Mouse (Mus musculus) 3134 (cell line): ENCODE results near the gene Fgd2.
A peak's percentile ranks its signal among the peaks of the same experiment; 100 is the strongest.
"Not testable (repeated sequence)": the region's sequence is repeated elsewhere in the genome, so short reads cannot be mapped to it uniquely, and the experiment has no call there.

Experiments used
- DNase-seq: peaks from one replicate; pipeline ENCODE4 v3.0.0-alpha.2; 2011; ENCODE audit warnings: low spot score; ENCODE audit not compliant: insufficient read length; ENCODE audit errors: extremely low read depth

The Fgd2 gene

DNA sequence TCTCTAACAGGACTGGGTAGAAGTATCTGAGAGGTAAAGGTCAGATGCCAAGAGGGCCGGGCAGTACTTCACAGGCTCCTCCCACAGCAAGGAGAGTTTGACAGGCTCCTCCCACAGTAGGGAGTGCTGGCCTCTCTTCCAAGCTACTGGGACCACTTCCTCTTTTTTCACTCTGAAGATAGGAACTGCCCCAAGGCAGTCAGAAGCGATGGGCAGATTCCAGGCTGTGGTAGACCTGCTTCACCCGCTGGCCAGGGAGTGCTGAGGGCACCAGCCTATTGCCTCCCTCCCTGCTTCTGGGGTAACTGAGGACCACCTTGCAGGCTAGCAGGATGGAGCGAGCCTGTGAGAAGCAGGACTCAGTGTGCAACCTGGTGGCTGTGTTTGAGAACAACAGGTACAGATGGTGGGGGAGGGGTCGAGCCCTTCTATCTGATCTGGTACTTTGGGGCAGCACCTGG is at the start of gene Fgd2:
Gene Fgd2, plus strand, starts transcription at position 154 of the 461 bp plus-strand sequence.
- no peak for DNase-seq

DNA sequence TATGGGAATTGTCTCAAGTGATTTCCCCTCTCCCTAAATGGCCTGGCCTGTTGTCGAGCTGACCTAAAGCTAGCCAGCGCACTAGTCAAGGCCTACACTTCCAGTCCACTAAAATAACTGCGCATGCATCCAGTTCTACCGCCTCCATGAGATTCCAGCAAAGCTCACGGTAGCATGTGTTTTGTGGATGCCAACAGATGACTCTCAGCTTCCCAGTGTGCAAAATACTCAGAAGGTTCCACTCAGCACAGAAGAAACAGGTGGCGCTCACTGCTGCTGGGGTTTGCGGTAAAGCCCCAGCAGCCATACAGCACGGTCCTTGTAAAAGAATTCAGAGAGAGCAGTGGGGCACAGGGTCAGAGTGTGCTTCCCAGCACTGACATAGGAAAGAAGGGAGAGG is 49.1 kb upstream of the Fgd2 start:
- no peak for DNase-seq

GRCm38 (mm10) chr17:29312082-29312481 is 48.6 kb upstream of the Fgd2 start:
- no peak for DNase-seq

- no peak for DNase-seq
Measured at GRCm38 (mm10) chr17:29313300-29313699, 47.4 kb upstream of the Fgd2 start.

DNA sequence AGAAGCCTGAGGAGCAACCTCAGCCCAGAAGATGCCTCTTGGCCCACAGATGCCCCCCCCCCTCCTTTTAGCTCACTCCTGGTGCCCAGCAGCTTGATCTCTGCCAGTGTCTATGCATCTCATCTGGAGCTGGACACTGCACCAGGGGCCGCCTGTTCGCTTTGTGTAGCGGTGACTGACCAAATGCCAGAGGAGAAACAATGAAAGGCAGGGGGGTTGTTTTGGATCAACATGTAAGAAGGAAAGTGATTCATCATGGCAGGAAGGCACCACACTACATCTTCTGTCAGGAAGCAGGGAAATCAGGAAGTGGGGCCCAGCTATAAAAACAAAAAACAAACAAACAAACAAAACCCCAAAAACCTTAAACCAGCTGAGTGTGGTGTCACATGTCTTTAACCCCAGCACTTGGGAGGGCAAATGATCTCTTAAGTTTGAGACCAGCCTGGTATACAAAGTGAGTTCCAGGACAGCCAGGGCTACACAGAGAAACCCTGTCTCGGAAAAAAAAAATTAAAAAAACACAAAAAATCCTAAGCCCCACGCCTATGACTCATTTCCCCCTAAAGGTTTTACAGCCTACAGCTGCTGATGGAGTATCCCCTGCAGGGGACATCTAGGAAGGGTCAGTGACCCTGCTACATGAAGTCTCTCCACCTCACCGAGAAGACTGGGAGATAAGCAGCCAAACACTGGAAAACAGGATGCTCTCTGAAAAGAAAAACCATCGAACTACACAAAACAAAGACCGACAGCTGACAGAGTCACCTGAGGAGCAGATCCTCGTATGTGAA is 44.8 kb upstream of the Fgd2 start:
- DNase-seq, result peak; percentile 58

DNA sequence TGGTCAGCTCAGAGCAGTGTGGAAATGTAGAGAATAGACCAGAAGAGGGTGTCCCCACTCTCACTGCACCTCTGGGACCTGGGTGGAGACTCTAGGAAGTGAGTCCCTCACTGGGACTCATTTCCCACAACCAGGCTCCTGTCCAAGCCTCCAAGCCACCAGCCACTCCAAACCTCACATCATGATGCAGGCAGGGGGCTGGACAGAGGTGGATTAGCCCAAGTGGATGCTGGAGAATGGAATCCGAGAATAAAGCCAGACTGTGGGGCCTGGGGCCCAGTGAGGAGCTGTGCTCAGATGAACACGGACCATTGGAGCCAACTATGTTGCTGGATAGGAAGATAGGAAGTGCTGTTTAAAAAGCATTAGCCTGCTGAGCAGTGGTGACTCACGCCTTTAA is 43.8 kb upstream of the Fgd2 start:
- peak; percentile 64 for DNase-seq

DNA sequence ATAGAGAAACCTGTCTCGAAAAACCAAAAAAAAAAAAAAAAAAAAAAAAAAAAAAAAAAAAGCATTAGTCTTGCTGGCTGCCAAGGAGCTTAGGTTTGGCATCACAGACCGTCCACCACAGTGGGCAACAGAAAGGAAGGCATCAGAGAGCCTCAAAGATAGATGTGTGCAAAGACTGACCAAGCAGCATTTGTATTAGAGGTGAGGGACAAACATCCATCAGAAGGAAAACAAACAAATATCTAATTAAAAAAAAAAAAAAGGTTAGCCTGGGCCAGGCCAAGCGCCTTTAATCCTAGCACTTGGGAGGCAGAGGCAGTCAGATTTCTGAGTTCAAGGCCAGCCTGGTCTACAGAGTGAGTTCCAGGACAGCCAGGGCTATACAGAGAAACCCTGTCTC is 43.3 kb upstream of the Fgd2 start, which contains the start of gene Pi16:
Gene Pi16, plus strand, starts transcription at position 301 of the 400 bp plus-strand sequence.
- not testable (repeated sequence) for DNase-seq

DNA sequence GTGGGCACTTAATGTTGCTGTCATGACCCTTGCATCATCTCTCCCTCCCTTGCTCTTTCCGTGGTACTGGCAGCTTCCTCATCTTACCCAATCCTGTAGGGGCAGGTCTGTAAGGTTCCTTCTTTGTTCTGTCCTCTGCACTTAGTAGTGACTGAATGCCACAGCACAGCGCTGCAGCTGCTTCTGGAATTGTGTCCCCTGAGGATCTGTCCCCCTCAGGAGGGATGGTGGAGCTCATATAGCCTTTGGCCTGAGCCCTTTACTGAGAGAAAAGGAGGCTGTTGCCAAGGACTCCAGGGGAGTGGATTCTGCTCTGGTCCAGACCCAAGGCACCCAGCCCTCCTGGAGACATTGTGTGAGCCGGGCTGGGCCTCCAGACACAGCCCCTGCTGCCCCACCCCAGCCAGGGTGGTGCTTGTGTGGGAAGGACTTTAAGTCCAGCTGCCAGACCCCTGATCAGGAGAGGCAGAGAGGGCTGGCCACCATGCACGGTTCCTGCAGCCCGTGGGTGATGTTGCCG is 41.9 kb upstream of the Fgd2 start:
- DNase-seq, result no peak

DNA sequence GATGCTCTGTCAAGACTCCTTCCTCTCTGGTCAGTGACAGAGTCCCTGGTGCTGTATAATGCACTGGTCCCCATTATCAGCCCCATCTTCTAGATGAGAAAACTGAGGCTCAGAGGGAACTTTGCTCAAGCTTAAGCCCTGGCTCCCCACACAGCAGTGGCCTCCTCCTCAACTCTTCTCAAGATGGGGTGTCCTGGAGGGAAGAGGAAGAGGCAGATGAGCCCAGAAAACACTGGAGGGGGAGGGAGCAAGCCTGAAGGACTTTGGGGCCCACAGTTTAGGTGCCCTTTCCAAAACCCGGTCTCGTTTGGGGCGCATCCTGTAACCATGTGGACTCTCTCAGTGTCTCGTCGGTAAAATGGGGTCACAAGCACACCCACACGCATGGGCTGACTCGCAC is 41.2 kb upstream of the Fgd2 start:
- no peak for DNase-seq

DNA sequence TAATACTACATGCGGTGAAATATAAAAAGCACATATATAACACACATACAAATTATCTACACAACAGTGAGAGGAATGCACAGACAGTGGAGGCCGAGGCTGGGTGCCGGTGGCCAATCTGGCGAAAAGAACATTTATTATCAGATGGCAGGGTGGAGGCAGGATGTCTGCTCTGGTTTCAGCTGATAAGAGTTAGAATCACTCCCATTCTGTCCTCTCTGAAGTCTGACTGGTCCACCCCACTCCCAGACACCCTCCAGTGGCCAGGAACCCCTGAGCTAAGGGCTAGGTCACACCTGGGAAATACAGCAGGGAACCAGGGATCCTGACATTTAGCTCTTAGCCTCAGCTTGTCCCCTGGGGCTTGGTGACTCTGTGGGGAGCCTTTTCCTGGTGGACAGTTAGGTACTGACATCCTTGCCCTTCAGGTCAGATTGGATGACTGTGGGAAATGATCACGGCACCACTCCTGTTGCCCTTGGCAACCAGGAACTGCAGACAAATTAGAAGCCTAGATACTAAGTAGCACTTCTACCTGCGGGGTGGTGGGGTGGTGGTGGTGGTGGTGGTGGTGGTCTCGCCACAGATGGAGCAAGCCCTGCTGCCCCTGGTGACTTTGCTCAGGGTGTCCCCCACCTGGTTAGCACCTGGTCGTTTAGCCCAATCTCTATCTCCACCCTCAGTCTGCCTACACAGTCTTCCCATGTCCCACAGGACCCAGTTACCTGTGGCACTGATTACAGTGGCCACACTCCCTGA is 40.7 kb upstream of the Fgd2 start:
- no peak for DNase-seq

GRCm38 (mm10) chr17:29321765-29322602 is 38.7 kb upstream of the Fgd2 start:
- DNase-seq, result no peak

DNA sequence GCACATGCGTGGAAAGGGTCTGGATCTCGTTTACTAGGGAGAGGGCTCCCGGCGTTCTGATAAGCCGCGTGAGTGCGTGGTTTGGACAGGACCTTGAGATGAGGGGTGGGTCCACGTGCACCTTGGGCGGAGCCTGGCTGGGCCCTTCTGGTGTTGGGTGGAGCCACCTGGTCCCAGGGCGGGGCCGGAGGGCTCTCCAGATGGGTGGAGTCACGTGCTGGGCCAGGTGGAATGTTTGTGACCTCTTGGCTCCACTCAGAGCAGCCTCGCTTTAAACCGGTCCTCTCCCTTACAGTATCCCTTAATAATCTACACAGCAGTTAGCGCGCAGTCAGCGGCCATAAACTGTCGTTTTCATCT is 38.1 kb upstream of the Fgd2 start:
- no peak for DNase-seq

DNA sequence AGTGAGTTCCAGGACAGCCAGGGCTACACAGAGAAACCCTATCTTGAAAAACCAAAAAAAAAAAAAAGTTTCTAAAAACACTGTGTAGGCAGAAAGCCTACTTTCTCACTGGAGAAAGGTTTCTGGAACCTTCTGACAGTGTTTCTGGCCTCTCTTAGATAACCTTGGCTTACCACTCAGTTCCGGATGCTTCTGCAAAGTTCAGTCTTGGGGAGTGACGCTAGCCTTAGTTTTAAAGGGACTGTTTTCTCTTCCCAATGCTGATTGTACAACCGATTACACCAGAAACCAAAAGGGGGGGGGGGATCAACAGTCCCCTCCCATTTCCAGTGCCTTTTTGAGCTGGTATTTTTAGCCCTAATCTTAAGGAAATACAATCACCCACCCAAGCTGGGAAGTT is 37.1 kb upstream of the Fgd2 start:
- no peak for DNase-seq

- no peak for DNase-seq
Measured at GRCm38 (mm10) chr17:29325831-29326230, 34.9 kb upstream of the Fgd2 start.

- DNase-seq, result no peak
Measured at GRCm38 (mm10) chr17:29326531-29327529, 33.9 kb upstream of the Fgd2 start.

DNA sequence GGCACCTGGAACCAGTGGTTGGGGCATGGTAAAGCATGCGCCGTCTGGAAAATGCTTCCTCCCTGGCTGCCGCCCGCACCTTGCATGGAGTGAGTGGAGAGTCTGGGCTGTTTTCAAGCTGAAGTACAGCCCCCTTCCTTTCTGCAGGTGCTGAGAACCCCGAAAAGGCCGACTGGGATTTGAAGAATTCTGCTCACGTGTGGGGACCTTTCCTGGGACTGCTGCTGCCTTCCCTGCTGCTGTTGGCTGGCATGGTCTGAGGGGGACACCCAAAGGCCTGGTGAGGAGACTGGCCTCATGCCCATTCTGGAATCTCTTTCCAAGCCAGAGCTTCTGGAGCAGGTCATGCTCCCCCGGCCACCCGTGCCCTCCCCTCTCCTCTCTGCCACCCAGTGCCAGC is 33.0 kb upstream of the Fgd2 start:
- DNase-seq, result no peak

DNA sequence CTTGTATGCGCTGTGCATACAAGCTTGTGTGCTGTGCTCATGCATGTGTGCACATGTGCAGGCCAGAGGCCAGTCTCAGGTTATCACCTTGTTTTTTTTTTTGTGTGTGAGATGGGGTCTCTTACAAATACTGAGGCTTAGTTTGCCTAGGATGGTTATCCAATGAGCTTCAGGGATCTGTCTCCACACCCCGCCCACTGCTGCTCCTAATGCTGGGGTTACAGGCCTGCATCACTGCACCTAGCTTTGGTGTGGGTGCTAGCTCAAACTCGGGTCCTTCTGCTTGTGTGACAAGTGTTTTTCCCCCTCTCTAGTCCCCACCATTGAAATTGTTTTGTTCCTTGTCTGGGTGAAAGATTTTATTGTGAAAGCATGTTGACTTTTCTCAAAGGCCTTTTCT is 30.5 kb upstream of the Fgd2 start:
- DNase-seq, result no peak

DNA sequence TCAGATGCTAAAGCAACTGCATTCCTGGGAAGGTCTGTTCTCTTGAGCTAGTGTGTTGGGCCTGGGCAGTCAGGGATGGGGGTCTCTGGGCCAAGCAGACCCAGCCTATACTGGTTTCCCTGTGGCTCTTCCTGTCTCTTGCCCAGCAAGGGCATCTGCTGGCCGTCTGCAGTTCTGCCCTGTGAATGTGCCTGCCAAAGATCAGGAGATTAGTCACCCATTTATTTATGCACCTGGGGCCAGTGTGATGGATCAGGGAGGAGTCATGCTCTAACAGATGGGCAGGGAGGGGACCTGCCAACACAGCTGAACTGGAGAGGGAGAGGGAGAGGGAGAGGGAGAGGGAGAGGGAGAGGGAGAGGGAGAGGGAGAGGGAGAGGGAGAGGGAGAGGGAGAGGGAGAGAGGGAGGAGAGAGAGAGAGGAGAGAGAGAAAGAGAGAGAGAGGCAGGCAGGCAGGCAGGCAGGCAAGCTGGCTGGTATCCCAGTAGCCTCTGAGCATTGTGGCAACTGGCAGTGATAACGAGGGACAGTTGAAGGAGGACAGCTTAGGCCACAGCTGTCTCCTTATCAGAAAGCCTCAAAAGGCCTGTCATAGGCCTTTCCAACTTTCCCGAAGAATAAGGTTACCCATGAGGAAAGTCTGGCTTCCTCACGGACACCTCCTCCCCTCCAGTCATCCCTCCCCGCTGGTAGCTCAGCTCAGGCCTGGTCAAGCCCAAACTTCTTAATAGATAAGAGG is 29.9 kb upstream of the Fgd2 start:
- peak; percentile 77 for DNase-seq

GRCm38 (mm10) chr17:29332186-29332685 is 28.5 kb upstream of the Fgd2 start:
- no peak for DNase-seq
